Mouse (Mus musculus): ENCODE data around the gene Abcd3. TPM values are rescaled to one million over a fixed set of nuclear protein-coding genes. Genes with fewer than 3 reads are reported as not detected.

The Abcd3 gene
- total and polyA plus RNA-seq, 2 experiments from 2014 or later, result 43.5 to 65.9 TPM

GRCm38 (mm10) chr3:121815549-121816235 lies 590 bp upstream of the Abcd3 start:
- Histone ChIP-seq H3K4me2 (ENCODE audit: low read depth, low read length) (peak overlapping the region; percentile 78), H3K27me3 (ENCODE audit: control insufficient read depth, insufficient read depth, low read length) (no peaks in the 10 kb centered on the region), H3K27ac (ENCODE audit: low read depth) (peak overlapping the region; percentile 97), H3K9me3 (replicated peaks; ENCODE audit: control insufficient read depth, low read length) (no peaks in the 10 kb centered on the region), H3K9ac (replicated peaks; ENCODE audit: low read depth, low read length) (peak overlapping the region; percentile 92), H3K36me3 (replicated peaks; ENCODE audit: control insufficient read depth, insufficient read depth, low read length) (no peaks in the 10 kb centered on the region), H3K4me3 (ENCODE audit: low read depth, low read length) (peak overlapping the region; percentile 85), H3K4me1 (ENCODE audit: control insufficient read depth, insufficient read depth) (peaks cover 9% of the 10 kb centered on the region)
- ATAC-seq (ENCODE audit: insufficient read depth, low read depth) (no peak), DNase-seq (ENCODE audit: low spot score) (peak; percentile 33)
- WGBS, result 19% methylated on average over 16 of the region's 16 CpGs
- no peak for TF ChIP-seq EP300 (IDR thresholded peaks at IDR 0.05; ENCODE audit: low read depth)
- TF ChIP-seq CTCF (IDR thresholded peaks at IDR 0.05; ENCODE audit: low read depth), result no peak

GRCm38 (mm10) chr3:121814413-121814864 lies 663 bp downstream of the Abcd3 start:
- no peak for TF ChIP-seq CTCF (IDR thresholded peaks at IDR 0.05; ENCODE audit: low read depth)
- no peak for TF ChIP-seq EP300 (IDR thresholded peaks at IDR 0.05; ENCODE audit: low read depth)
- under 1% methylated on average over 28 of the region's 28 CpGs for WGBS
- peak; percentile 21 for ATAC-seq (ENCODE audit: insufficient read depth, low read depth)
- Histone ChIP-seq H3K4me3 (ENCODE audit: low read depth, low read length) (peak overlapping the region; percentile 85), H3K4me2 (ENCODE audit: low read depth, low read length) (peak overlapping the region; percentile 78), H3K27me3 (ENCODE audit: control insufficient read depth, insufficient read depth, low read length) (no peaks in the 10 kb centered on the region), H3K27ac (ENCODE audit: low read depth) (peak overlapping the region; percentile 97), H3K9ac (replicated peaks; ENCODE audit: low read depth, low read length) (peak overlapping the region; percentile 92), H3K4me1 (ENCODE audit: control insufficient read depth, insufficient read depth) (peaks cover 9% of the 10 kb centered on the region), H3K9me3 (replicated peaks; ENCODE audit: control insufficient read depth, low read length) (no peaks in the 10 kb centered on the region), H3K36me3 (replicated peaks; ENCODE audit: control insufficient read depth, insufficient read depth, low read length) (no peaks in the 10 kb centered on the region)
- peak; percentile 17 for DNase-seq (ENCODE audit: low spot score)

GRCm38 (mm10) chr3:121813834-121814233 lies 1.3 kb downstream of the Abcd3 start:
- no peak for DNase-seq (ENCODE audit: low spot score)
- Histone ChIP-seq H3K36me3 (replicated peaks; ENCODE audit: control insufficient read depth, insufficient read depth, low read length) (no peaks in the 10 kb centered on the region), H3K9ac (replicated peaks; ENCODE audit: low read depth, low read length) (peak overlapping the region; percentile 92), H3K27me3 (ENCODE audit: control insufficient read depth, insufficient read depth, low read length) (no peaks in the 10 kb centered on the region), H3K4me2 (ENCODE audit: low read depth, low read length) (peak overlapping the region; percentile 78), H3K9me3 (replicated peaks; ENCODE audit: control insufficient read depth, low read length) (no peaks in the 10 kb centered on the region), H3K4me1 (ENCODE audit: control insufficient read depth, insufficient read depth) (peaks cover 9% of the 10 kb centered on the region), H3K4me3 (ENCODE audit: low read depth, low read length) (peak overlapping the region; percentile 85), H3K27ac (ENCODE audit: low read depth) (peak overlapping the region; percentile 97; the same call in 1 of the 2 replicates)
- TF ChIP-seq CTCF (IDR thresholded peaks at IDR 0.05; ENCODE audit: low read depth), result no peak
- TF ChIP-seq EP300 (IDR thresholded peaks at IDR 0.05; ENCODE audit: low read depth), result no peak
- ATAC-seq (ENCODE audit: insufficient read depth, low read depth), result no peak
- 51% methylated on average over 5 of the region's 5 CpGs for WGBS

- Histone ChIP-seq H3K27ac (ENCODE audit: low read depth) (no peak overlapping the region), H3K4me3 (ENCODE audit: low read depth, low read length) (no peak overlapping the region), H3K36me3 (replicated peaks; ENCODE audit: control insufficient read depth, insufficient read depth, low read length) (0 out of 2 replicates have a peak, but pooled peaks cover 3% of the 10 kb centered on the region), H3K9ac (replicated peaks; ENCODE audit: low read depth, low read length) (no peak overlapping the region), H3K9me3 (replicated peaks; ENCODE audit: control insufficient read depth, low read length) (no peaks in the 10 kb centered on the region), H3K4me1 (ENCODE audit: control insufficient read depth, insufficient read depth) (0 out of 2 replicates have a peak, but pooled peaks cover 1% of the 10 kb centered on the region), H3K4me2 (ENCODE audit: low read depth, low read length) (no peak overlapping the region), H3K27me3 (ENCODE audit: control insufficient read depth, insufficient read depth, low read length) (no peaks in the 10 kb centered on the region)
- no peak for DNase-seq (ENCODE audit: low spot score)
- no peak for TF ChIP-seq EP300 (IDR thresholded peaks at IDR 0.05; ENCODE audit: low read depth)
- no peak for TF ChIP-seq CTCF (IDR thresholded peaks at IDR 0.05; ENCODE audit: low read depth)
- ATAC-seq (ENCODE audit: insufficient read depth, low read depth), result no peak
- 72% methylated on average over 3 of the region's 3 CpGs for WGBS
These were observed 6.9 kb downstream of the Abcd3 start for GRCm38 (mm10) chr3:121808246-121808645.

GRCm38 (mm10) chr3:121794214-121794613 lies 20.9 kb downstream of the Abcd3 start:
- no peak for DNase-seq (ENCODE audit: low spot score)
- Histone ChIP-seq H3K4me3 (ENCODE audit: low read depth, low read length) (no peak overlapping the region), H3K27ac (ENCODE audit: low read depth) (no peak overlapping the region), H3K9ac (replicated peaks; ENCODE audit: low read depth, low read length) (no peak overlapping the region), H3K36me3 (replicated peaks; ENCODE audit: control insufficient read depth, insufficient read depth, low read length) (peaks cover 10% of the 10 kb centered on the region), H3K4me1 (ENCODE audit: control insufficient read depth, insufficient read depth) (0 out of 2 replicates have a peak, but pooled peaks cover 2% of the 10 kb centered on the region), H3K9me3 (replicated peaks; ENCODE audit: control insufficient read depth, low read length) (no peaks in the 10 kb centered on the region), H3K27me3 (ENCODE audit: control insufficient read depth, insufficient read depth, low read length) (no peaks in the 10 kb centered on the region), H3K4me2 (ENCODE audit: low read depth, low read length) (no peak overlapping the region)
- TF ChIP-seq EP300 (IDR thresholded peaks at IDR 0.05; ENCODE audit: low read depth) (no peak), CTCF (IDR thresholded peaks at IDR 0.05; ENCODE audit: low read depth) (no peak)
- ATAC-seq (ENCODE audit: insufficient read depth, low read depth), result no peak
- whole genome bisulfite sequencing, result 66% methylated on average over 2 of the region's 2 CpGs
